Mouse (Mus musculus): ENCODE results near the gene Rab32. TPM values are rescaled to one million over a fixed set of nuclear protein-coding genes. Genes with fewer than 3 reads are reported as not detected.
"Not testable (repeated sequence)": the region's sequence is repeated elsewhere in the genome, so short reads cannot be mapped to it uniquely, and the experiment has no call there.

Rab32 gene
- polyA plus RNA-seq (2015; fragmentation: Nextera tagmentation; extraction: Ambion mirVana), result 18.8 and 20.3 TPM in 2 replicates

GRCm38 (mm10) chr10:10557570-10558336 lies at the start of gene Rab32:
Gene Rab32, minus strand, starts transcription at chr10:10558265.
- no peaks in the 10 kb centered on the region for H3K27me3 ChIP-seq (replicated peaks; ENCODE audit: insufficient read depth, low read length)
- H3K4me3 ChIP-seq (ENCODE audit: low read depth, low read length), result peak within 1 kb of the TSS; percentile 68
- ATAC-seq, result peak; percentile 97
- H3K4me2 ChIP-seq (replicated peaks; ENCODE audit: low read depth, low read length), result peak within 1 kb of the TSS; percentile 98
- peak within 1 kb of the TSS; percentile 49; the same call in 1 of the 2 replicates for H3K27ac ChIP-seq (ENCODE audit: low read length)
- under 1% methylated on average over 51 of the region's 51 CpGs for WGBS
- H3K9ac ChIP-seq (replicated peaks; ENCODE audit: low read depth), result peak within 1 kb of the TSS; percentile 41
- no peaks in the 10 kb centered on the region for H3K4me1 ChIP-seq (ENCODE audit: insufficient read depth, low read depth, low read length)
- no peaks in the 10 kb centered on the region for H3K36me3 ChIP-seq (ENCODE audit: insufficient read depth, low read length)
- DNase-seq (ENCODE audit: low spot score), result peak; percentile 94
- no peaks in the 10 kb centered on the region for H3K9me3 ChIP-seq (ENCODE audit: low read length)
- TF ChIP-seq CTCF (IDR thresholded peaks at IDR 0.05) (peak; percentile 99), EP300 (IDR thresholded peaks at IDR 0.05) (no peak)

GRCm38 (mm10) chr10:10600771-10601170 lies 42.7 kb upstream of the Rab32 start:
- DNase-seq (ENCODE audit: low spot score), result no peak
- no peaks in the 10 kb centered on the region for H3K36me3 ChIP-seq (ENCODE audit: insufficient read depth, low read length)
- no peak overlapping the region for H3K27ac ChIP-seq (ENCODE audit: low read length)
- no peak for ATAC-seq
- TF ChIP-seq CTCF (IDR thresholded peaks at IDR 0.05) (no peak), EP300 (IDR thresholded peaks at IDR 0.05) (no peak)
- H3K4me3 ChIP-seq (ENCODE audit: low read depth, low read length), result no peak overlapping the region
- no peaks in the 10 kb centered on the region for H3K27me3 ChIP-seq (replicated peaks; ENCODE audit: insufficient read depth, low read length)
- no peak overlapping the region for H3K9ac ChIP-seq (replicated peaks; ENCODE audit: low read depth)
- H3K4me2 ChIP-seq (replicated peaks; ENCODE audit: low read depth, low read length), result no peak overlapping the region
- H3K9me3 ChIP-seq (ENCODE audit: low read length), result no peaks in the 10 kb centered on the region
- WGBS, result 53% methylated on average over 3 of the region's 3 CpGs
- no peaks in the 10 kb centered on the region for H3K4me1 ChIP-seq (ENCODE audit: insufficient read depth, low read depth, low read length)

GRCm38 (mm10) chr10:10597495-10597894 lies 39.4 kb upstream of the Rab32 start:
- not testable (repeated sequence) for DNase-seq (ENCODE audit: low spot score); H3K27me3 ChIP-seq (replicated peaks; ENCODE audit: insufficient read depth, low read length); ATAC-seq; H3K36me3 ChIP-seq (ENCODE audit: insufficient read depth, low read length); H3K4me3 ChIP-seq (ENCODE audit: low read depth, low read length); H3K9me3 ChIP-seq (ENCODE audit: low read length); H3K9ac ChIP-seq (replicated peaks; ENCODE audit: low read depth); H3K4me1 ChIP-seq (ENCODE audit: insufficient read depth, low read depth, low read length); H3K27ac ChIP-seq (ENCODE audit: low read length); H3K4me2 ChIP-seq (replicated peaks; ENCODE audit: low read depth, low read length)
- WGBS, result 94% methylated on average over 2 of the region's 2 CpGs
- 0 out of 2 replicates have a peak, but pooled peaks have one; percentile 8 for TF ChIP-seq CTCF (IDR thresholded peaks at IDR 0.05)

- Histone ChIP-seq H3K27ac (ENCODE audit: low read length) (no peak overlapping the region), H3K4me1 (ENCODE audit: insufficient read depth, low read depth, low read length) (no peaks in the 10 kb centered on the region), H3K27me3 (replicated peaks; ENCODE audit: insufficient read depth, low read length) (no peaks in the 10 kb centered on the region), H3K4me3 (ENCODE audit: low read depth, low read length) (no peak overlapping the region), H3K36me3 (ENCODE audit: insufficient read depth, low read length) (no peaks in the 10 kb centered on the region), H3K4me2 (replicated peaks; ENCODE audit: low read depth, low read length) (no peak overlapping the region), H3K9me3 (ENCODE audit: low read length) (no peaks in the 10 kb centered on the region), H3K9ac (replicated peaks; ENCODE audit: low read depth) (no peak overlapping the region)
- TF ChIP-seq EP300 (IDR thresholded peaks at IDR 0.05), result no peak
- no peak for TF ChIP-seq CTCF (IDR thresholded peaks at IDR 0.05)
- ATAC-seq (no peak), DNase-seq (ENCODE audit: low spot score) (no peak)
- 51% methylated on average over 3 of the region's 3 CpGs for whole genome bisulfite sequencing
Observed at GRCm38 (mm10) chr10:10580811-10581210, 22.7 kb upstream of the Rab32 start.

- no peaks in the 10 kb centered on the region for H3K9me3 ChIP-seq (ENCODE audit: low read length)
- H3K36me3 ChIP-seq (ENCODE audit: insufficient read depth, low read length), result no peaks in the 10 kb centered on the region
- DNase-seq (ENCODE audit: low spot score), result no peak
- no peak for ATAC-seq
- H3K27me3 ChIP-seq (replicated peaks; ENCODE audit: insufficient read depth, low read length), result no peaks in the 10 kb centered on the region
- TF ChIP-seq CTCF (IDR thresholded peaks at IDR 0.05) (no peak), EP300 (IDR thresholded peaks at IDR 0.05) (no peak)
- H3K4me2 ChIP-seq (replicated peaks; ENCODE audit: low read depth, low read length), result no peak overlapping the region
- WGBS, result 58% methylated on average over 1 of the region's 1 CpGs
- no peak overlapping the region for H3K27ac ChIP-seq (ENCODE audit: low read length)
- no peaks in the 10 kb centered on the region for H3K4me1 ChIP-seq (ENCODE audit: insufficient read depth, low read depth, low read length)
- H3K4me3 ChIP-seq (ENCODE audit: low read depth, low read length), result no peak overlapping the region
- H3K9ac ChIP-seq (replicated peaks; ENCODE audit: low read depth), result no peak overlapping the region
Observed at GRCm38 (mm10) chr10:10579821-10580220, 21.8 kb upstream of the Rab32 start.

GRCm38 (mm10) chr10:10558337-10558711 lies 259 bp upstream of the Rab32 start:
- H3K4me3 ChIP-seq (ENCODE audit: low read depth, low read length), result peak overlapping the region; percentile 68; the same call in 1 of the 2 replicates
- H3K36me3 ChIP-seq (ENCODE audit: insufficient read depth, low read length), result no peaks in the 10 kb centered on the region
- ATAC-seq, result no peak
- TF ChIP-seq CTCF (IDR thresholded peaks at IDR 0.05), result no peak
- TF ChIP-seq EP300 (IDR thresholded peaks at IDR 0.05), result no peak
- no peaks in the 10 kb centered on the region for H3K4me1 ChIP-seq (ENCODE audit: insufficient read depth, low read depth, low read length)
- H3K27me3 ChIP-seq (replicated peaks; ENCODE audit: insufficient read depth, low read length), result no peaks in the 10 kb centered on the region
- no peaks in the 10 kb centered on the region for H3K9me3 ChIP-seq (ENCODE audit: low read length)
- WGBS, result 28% methylated on average over 5 of the region's 5 CpGs
- H3K4me2 ChIP-seq (replicated peaks; ENCODE audit: low read depth, low read length), result peak overlapping the region; percentile 98
- no peak for DNase-seq (ENCODE audit: low spot score)
- no peak overlapping the region for H3K9ac ChIP-seq (replicated peaks; ENCODE audit: low read depth)
- H3K27ac ChIP-seq (ENCODE audit: low read length), result no peak overlapping the region
